Mouse (Mus musculus) inflammation-experienced regulatory T-cells, adult 6 months (primary cell): Measurements from ENCODE around the gene Smdt1. TPM values are rescaled to one million over a fixed set of nuclear protein-coding genes. Genes with fewer than 3 reads are reported as not detected.
"Not testable (repeated sequence)": the region's sequence is repeated elsewhere in the genome, so short reads cannot be mapped to it uniquely, and the experiment has no call there.

Experiments
- ATAC-seq: one replicate; pipeline ENCODE4 v1.8.0; 2017
- polyA plus RNA-seq, 3 experiments: library from polyadenylated mRNA; unstranded; fragments of 100-300 nt; shearing (Covaris generic); gene quantifications; one replicate each; pipeline ENCODE4 v1.2.1; 2017

Smdt1 gene
- polyA plus RNA-seq, 3 experiments from 2014 or later: 101 to 149 (median 103) TPM

GRCm38 (mm10) chr15:82343368-82344287 lies 4.9 kb downstream of the Smdt1 start:
- no peak for ATAC-seq

DNA sequence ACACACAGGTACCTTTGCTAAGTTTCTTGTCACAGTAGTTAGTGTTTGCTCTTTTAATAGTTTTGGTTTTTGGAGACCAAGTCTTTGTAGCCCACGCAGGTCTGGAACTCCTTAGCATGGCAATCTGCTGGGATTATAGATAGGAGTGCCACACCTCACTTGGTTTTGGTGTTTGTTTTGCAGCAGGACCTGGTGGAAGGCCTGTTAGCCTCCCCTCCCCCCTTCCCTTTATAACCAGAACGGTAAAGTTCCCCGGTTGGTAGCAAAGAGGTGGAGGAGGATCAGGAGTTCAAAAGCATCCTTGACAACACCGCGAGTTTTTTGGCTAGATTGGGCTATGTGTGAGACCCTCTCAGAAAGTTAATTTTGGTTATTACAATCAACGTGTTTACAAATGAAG lies 6.2 kb downstream of the Smdt1 start:
- ATAC-seq: no peak

DNA sequence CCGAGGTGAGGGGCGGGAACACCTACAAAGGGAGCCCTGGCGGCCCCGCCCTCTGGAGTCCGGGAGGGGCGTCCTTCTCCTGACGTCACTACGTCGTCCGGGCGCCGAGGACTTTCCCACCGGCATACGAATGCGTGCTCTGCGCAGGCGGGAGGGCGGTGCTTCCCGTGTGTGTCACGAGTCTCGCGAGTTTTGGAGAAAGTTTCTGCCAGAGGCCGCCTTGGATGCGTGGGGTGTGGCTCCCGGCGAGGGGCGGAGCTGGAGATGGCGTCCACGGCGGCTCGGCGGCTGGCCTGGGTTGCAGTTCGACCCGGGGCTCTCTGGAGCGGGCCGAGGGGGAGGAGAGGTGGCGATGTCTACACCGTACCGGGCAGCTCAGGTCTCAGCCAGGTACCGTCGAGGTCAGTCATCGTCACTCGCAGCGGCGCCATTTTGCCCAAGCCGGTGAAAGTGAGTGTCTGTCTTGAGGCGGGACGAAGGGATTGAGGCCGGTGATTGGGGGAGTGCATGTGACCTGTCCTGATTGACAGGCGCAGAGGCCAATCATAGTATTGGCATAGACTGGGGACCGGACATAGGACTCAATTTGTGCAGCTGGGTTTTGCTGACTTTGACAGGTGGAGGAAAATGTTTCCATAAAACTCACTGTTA lies 7.2 kb downstream of the Smdt1 start:
- peak; percentile 90 for ATAC-seq

GRCm38 (mm10) chr15:82346580-82347302 lies 8.0 kb downstream of the Smdt1 start:
- ATAC-seq: no peak

- no peak for ATAC-seq
Observed at GRCm38 (mm10) chr15:82347303-82347676, 8.5 kb downstream of the Smdt1 start.

- ATAC-seq: no peak
Observed at GRCm38 (mm10) chr15:82347852-82348251, 9.1 kb downstream of the Smdt1 start.

- no peak for ATAC-seq
Observed at GRCm38 (mm10) chr15:82348258-82348998, 9.7 kb downstream of the Smdt1 start.

DNA sequence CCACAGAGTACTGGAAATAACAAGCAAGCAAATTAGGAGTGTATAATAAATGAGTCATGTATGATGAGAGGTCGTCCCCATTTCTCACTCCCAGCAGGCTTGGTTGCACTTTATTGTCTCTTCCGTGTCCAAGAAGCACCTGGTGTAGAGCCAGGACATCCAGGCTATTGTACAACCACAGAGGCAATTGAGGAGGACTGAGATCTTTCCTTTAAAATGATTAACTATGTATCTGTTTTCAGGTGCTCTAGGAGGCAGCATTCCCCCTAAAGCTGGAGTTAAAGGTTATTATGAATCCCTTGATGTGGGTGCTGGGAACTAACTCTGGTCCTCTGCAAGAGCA lies 10.2 kb downstream of the Smdt1 start:
- ATAC-seq: no peak

- no peak for ATAC-seq
Observed at GRCm38 (mm10) chr15:82350349-82350748, 11.6 kb downstream of the Smdt1 start.

- no peak for ATAC-seq
Observed at GRCm38 (mm10) chr15:82351480-82351879, 12.7 kb downstream of the Smdt1 start.

GRCm38 (mm10) chr15:82353078-82353744 lies 14.5 kb downstream of the Smdt1 start:
- ATAC-seq: no peak

DNA sequence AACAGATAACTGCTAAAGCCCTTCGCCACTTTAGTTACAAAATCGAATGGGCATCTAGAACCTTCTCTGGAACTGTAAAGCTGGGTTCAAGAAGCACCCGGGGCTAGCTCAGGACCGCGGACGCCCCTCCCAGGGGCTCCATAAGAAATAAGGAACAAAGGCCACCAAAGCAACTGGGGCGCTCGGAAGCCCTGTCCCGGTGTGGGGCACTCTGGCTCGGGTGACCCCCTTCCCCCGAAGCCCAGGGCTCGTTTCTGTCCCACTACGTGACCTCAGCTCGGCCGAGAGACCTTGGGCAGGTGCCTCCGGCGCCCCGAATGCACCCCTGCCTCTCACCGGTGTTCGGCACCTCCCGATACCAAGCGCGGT lies 15.0 kb downstream of the Smdt1 start:
- no peak for ATAC-seq

DNA sequence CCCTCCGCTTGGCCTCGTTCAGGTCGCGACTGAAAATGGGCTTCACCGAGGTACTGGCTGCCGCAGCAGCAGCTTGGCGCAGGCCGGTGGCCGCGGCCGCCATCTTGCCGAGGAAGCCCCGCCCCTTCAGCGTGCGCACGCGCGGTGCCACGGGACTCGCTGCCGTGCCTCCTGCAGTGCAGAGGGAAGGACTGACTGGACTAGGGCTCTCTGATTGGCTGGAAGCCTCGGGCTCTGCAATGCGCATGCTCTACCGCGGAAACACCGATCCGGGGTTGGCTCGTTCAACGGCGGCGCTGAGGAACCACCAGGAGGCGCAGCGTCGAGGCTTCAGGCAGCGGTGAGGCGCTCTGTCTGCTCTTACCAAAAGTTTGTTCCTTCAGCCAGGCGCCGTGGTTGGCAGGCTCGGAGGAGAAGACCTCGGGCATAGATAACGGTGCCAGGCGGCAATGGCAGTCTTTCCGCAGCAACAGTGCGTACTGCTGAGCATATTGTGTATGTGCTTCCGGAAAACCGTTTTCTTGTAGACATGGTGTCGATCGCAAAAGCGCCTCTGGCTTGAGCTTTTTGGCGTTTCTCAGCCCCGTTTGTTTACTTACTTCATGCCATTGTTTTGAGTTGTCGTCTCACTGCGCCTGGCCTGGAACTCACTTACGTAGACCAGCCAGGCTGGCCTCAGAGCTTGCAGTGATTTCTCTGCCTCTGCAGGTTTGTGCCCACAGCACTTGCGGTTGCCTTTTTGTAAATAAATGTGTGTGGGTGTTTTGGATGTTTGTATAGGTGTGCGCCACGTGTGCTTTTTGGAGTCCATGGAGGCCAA lies 15.6 kb downstream of the Smdt1 start, which contains the start of gene Ndufa6:
TSS of gene Ndufa6 (minus strand) at position 197 of the 820 bp plus-strand sequence.
- ATAC-seq: peak; percentile 98

DNA sequence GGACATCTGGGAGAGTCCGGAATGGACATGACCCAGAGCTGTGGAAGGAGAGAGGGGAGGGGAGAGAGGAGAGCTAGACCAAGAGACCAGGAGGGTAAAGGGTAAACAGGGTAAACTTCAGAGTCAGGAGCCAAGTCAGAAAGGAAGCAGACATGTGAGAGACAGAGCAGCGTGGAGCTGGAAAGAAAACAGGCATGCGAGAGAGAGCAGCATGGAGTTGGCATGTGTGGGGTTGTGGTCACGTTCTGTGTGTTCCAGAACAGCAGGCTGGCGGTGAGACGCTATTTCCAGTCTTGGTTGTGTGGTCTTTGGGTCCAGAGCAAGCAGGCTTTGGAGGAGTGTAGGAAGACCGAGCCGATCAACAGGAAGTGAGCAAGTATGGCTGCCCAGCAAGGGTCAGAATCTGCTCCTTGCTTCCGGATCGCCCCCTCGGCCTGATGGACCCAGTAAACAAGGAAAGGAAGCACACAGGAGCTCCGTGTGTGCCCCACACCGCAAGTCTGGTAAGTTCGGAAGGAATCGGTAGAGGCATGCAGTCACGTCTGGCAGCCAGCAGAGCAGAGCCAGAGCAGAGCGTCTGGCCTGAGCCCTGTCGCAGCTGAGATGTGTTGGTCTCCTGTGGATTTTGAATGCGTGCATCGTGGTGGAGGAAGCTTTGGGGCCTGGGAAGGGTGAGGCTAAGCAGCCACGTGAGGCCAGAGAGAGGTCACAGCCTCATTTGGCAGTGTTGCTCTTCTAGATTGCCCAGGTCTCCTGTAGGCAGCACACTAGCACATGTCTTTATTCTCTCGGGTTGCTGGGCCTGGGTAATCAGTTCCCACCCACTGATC lies 19.9 kb downstream of the Smdt1 start:
- no peak for ATAC-seq

GRCm38 (mm10) chr15:82361459-82362018 lies 22.8 kb downstream of the Smdt1 start:
- no peak for ATAC-seq

DNA sequence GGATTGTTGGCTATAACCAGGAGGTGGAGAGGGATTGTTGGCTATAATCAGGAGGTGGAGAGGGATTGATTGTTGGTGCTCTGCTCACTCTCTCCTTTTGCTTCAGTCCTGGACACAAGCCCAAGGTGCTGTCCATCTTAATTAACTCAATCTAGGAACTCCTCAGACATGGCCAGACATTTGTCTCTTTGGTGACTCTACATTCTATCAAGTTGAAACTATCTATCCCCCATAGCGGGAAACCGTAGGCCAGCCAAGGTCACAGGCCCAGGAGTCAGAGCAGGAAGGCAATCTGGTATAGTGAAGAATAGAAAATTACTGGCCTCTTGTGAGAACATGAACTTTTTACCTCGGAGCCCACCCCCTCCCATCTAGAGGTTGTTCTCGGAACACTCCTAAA lies 23.5 kb downstream of the Smdt1 start:
- ATAC-seq: no peak

DNA sequence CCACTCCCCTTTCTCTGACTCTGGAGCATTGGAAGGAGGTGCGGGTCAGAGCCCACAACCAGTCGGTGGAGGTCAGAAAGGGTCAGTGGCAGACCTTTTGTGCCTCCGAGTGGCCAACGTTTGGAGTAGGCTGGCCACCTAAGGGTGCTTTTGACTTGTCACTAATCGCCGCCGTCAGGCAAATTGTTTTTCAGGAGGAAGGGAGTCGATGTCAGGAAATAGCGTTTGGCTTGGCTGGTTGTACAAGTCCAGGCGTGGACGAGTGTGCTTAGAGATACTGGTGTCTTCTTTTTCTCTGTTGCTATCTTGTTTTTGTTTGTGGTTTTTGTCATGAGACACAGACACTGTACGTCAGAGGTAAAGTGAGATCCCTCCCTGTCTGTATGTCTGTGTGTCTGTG lies 25.0 kb downstream of the Smdt1 start:
- ATAC-seq: not testable (repeated sequence)

- ATAC-seq: not testable (repeated sequence)
Observed at GRCm38 (mm10) chr15:82364561-82364960, 25.8 kb downstream of the Smdt1 start.

- no peak for ATAC-seq
Observed at GRCm38 (mm10) chr15:82368146-82368545, 29.4 kb downstream of the Smdt1 start.

- ATAC-seq: no peak
Observed at GRCm38 (mm10) chr15:82368851-82369250, 30.1 kb downstream of the Smdt1 start.
